Mouse (Mus musculus): ENCODE data around the gene Odf2.

DNA sequence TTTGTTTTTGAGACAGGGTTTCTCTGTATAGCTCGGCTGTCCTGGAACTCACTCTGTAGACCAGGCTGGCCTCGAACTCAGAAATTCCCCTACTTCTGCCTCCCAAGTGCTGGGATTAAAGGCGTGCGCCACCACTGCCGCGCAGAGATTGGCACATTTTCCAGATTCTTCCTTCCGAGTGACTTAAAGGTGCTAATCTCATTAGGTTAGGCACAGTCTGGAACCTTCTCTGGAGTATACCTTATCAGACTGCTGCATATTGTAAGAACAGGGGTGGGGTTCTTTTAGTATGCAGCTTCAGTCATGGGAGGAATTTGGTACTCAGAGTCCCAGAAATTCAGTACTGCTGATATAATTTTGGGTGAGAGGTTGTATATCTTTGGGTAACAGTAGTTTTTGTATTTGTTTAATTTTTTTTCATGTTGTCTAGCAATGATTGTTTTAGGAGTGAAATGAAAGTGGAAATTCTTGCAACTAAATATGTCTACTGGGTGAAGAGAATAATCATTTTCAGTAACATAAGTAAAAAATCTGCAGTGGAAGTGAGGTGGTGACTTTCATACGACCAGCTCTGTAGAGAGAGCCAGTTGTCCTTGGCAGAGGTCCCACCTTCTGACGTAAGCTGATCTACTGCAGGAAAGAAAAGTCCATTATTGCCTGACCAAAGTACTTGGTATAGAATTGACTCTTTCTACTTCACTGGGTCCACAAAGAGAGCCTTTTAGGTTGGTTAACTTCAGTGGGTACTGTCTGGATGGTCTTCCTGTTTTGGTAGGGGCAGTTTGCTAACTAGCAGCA lies 83.0 kb downstream of the Odf2 start:
- TF ChIP-seq CTCF (IDR thresholded peaks at IDR 0.05) = no peak
- TF ChIP-seq EP300 (IDR thresholded peaks at IDR 0.05) = peak; percentile 94
